Mouse (Mus musculus) spleen, adult 18-20 months (tissue): ENCODE data around the gene 1700020N01Rik.

Source experiments
- DNase-seq, 2 experiments: peaks; one replicate each; pipeline ENCODE4 v3.0.0; 2022; ENCODE audit warnings: mixed read lengths in 2 of 2

Gene 1700020N01Rik

DNA sequence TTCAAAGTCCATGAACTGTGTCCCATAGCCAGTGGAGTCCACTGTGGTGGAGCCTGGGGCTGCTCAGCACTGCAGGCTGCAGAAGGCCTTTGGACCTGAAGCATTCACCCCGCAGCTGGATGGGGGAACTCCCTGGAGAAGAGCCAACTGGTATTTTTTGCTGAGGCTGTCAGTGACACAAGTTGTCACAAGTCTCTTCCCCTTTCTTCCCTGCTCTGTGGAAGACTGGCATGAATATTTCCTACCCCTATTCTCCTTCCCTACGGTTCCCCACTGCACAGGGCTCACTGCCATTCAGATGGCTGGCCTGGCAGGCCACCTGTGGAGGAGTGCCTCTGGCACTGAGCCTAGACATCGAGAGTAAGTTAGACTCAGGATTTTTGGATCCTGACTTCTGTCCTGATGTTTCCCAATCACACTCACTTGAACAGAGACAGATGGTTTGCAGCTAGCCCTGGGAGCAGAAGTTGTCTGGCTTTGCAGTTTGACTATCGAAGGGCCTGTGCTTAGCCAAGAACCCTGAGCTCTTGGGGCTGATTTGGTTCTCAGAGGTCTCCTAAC is 12.1 kb downstream of the 1700020N01Rik start:
- DNase-seq: no peak

DNA sequence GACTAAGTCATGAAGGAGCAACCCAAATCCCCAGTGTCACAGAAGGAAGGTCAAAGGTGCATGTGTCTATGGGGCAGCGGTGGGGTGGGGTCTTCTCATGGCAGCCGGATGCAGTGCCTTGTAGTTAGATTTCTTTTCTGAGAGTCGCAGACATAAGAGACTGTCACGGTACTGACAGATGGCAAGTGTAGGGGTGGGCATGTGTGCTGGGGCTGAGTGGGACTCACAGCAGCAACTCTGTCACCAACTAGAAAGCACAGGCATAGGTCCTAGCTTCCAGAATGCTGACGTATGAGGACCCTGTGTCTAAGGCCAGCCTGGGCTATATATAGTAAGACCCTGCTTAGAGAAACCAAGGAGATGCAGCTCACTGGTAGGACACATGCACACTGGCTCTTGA is 12.7 kb downstream of the 1700020N01Rik start:
- no peak for DNase-seq

GRCm38 (mm10) chr10:21606931-21607330 is 14.0 kb downstream of the 1700020N01Rik start:
- no peak for DNase-seq

- no peak for DNase-seq
Measured at GRCm38 (mm10) chr10:21609583-21609982, 16.6 kb downstream of the 1700020N01Rik start.

DNA sequence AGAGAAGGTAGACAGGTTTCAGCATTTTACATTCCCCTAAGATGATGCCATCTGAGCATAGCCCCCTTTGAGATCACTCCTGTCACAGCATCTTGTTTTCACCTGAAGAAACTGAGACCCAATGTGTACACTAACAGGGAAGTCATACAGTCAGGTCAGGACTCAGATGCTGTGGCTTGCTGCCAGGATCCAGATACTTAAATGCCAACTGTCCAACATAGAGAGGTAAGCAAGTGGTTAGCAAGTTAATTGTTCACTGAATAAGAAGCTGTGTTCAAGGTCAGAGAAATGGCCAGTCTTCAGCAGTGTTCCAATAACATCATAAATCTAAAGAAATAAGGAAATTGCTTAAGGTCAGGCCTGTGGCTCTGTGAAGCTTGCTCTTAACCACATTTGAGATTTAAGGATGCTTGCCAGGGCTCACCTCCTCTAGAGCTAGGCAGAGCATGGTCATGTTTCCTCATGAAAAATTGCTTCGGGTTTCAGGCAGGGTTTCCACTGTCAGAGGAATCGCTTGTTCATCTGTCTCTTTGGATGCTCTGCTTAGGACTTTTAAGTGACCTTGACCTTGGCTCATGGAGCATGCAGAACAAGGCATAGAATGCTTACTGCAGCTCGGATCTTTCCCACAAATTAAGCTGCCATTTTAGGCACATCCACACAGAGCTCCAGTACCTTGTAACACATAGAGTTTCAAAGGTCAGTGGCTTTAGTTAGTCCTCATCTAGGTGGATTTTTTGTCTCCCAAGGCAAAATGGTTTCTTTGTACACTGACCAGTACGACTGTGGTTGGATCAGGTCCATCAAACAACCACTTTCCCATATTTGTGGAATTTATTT is 20.3 kb downstream of the 1700020N01Rik start:
- DNase-seq: no peak

DNA sequence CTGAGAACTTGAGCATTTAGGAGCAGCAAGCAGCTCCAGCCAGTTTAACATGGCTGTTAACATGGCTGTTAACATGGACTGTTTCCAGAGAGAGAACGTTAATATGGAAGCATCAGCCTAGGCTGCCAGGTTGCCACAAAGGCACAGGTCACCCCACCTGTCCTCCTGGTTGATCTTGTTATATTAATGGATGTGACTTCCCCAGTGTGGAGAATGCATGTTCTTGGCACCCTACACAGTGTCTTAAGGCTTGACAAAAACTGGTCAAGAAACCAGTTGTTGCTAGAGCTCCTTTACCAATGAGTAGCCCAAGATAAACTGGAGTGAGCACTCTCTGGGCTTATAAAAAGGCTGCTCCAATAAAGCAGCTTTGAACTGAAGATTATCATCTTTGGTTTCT is 21.6 kb downstream of the 1700020N01Rik start:
- no peak for DNase-seq

DNA sequence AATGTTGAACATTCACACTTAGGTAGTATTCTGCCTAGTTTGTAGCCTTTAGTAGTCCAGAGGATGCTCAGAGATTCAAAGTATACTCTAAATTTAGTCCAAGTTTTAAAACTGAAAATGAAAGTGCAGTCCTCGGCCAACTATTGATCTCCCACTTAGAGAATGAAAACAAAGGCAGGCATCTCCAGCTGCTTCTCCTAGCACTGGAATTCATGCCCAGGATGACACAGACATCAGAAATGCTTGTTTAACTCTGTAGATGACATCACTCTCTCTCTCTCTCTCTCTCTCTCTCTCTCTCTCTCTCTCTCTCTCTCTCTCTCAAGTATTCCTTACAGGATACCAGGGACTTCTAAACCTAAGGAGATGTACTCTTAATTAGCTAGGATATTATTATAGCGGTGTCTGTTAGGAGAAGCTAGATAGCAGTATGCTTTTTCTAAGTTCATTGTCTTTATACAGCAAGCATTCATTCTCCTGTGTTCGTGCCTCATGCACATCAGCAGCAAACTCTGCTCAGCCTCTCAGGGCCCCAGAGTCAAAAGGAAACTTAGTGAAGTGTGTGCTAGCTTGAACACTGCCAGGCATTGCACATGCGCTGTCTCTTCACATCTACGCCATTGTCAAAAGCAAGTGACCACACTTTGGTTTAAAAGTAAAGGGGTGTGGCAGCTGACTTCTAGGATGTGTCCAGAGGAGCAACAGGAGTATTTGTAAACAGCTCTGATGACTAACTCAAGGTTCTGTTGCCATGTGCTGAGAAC is 26.0 kb downstream of the 1700020N01Rik start:
- DNase-seq: no peak

GRCm38 (mm10) chr10:21622065-21622464 is 29.1 kb downstream of the 1700020N01Rik start:
- no peak for DNase-seq

GRCm38 (mm10) chr10:21628555-21628954 is 35.6 kb downstream of the 1700020N01Rik start:
- DNase-seq: no peak

GRCm38 (mm10) chr10:21629031-21629740 is 36.2 kb downstream of the 1700020N01Rik start:
- DNase-seq: no peak

- no peak for DNase-seq
Measured at GRCm38 (mm10) chr10:21631481-21631880, 38.5 kb downstream of the 1700020N01Rik start.

DNA sequence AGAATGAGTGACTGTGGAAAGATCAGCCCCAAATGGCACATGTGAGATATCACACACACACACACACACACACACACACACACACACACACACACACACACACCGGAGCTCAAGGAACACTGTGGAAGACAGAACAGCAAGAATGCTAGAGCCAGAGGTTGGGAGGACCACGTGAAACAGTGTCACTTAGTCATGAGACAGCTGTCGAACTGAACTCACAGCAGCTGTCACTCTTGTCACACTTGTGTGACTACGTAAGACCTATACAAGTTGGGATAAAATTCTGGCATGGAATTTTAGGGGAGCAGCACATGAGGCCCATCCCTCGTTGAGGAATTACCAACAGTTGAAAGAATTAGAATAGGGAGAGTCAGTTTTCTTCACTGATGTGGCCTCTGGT is 39.7 kb downstream of the 1700020N01Rik start:
- DNase-seq: no peak

DNA sequence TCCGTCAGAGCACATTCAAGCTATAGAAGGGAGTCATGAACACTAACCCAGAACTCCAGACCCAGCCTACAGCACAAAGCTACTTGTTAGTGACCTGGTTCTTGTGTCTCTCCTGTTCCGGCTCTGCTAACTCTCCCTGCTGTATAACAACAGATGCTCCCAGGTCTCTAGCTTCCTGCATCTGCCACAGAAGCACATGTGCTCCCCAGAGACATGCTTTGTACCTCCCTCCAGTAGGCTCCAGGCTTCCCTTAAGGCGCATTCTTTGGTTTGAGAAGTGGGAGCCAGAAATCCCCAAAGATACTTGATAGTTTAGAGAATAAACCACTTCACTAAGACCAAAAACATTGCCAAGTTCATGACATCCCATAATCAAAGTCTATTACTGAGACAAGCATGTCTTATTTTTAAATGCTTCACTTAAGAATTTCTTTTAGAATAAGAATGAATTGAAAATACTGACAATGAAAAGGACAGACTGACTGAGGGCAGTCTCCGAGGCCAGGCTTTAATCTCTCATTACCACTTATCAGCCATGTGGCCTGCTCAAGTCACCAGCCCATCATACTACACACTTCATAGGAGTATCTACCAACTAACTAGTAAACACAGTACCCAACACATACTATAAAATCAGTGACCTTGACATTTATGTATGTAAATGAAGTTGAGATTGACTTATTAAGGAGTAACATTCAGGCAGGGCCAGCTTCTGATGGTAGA is 43.2 kb downstream of the 1700020N01Rik start:
- DNase-seq: no peak

GRCm38 (mm10) chr10:21636711-21637081 is 43.8 kb downstream of the 1700020N01Rik start:
- DNase-seq: no peak

- no peak for DNase-seq
Measured at GRCm38 (mm10) chr10:21651388-21651787, 58.4 kb downstream of the 1700020N01Rik start.

DNA sequence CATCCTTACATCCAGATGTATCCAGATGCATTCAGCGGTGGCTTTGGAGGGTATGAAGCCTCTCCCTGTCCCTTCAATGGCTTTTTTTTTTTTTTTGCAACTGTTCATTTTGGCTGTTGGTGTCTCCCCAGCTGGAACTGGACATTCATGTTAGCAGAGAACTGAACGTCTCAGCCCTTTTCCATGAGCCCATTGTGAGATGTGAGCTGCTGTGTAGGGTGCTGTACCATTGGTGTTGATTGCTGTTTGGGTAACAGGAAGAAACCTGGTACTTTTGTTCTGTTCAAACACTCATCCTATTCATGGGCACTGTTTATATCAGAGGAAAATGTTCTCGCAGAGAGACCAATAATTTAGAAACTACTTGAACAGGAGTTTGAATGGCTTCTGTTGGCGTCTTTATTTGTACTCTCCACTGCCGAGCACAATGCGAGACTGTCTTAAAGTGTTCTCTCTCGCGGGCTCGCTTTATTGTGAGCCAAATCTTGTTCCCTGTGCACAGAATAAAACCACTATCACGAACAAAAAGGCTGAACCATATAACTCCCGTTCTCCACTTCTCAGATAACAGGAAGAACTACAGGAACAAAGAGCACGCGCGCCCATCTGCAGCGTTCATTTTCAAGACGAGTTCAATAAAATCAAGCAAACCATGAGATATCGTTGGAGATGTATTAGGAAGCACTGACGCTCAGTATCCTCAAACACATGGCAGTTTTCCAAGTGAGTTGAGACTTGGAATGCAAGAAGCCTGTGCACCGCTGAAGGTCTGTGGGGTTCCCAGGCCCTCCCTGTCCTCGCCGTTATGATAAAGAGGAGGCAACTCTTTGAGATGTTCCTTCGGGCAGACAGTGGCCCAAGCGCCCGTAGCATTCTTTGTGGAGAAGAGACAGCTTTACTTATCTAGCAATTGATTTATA is 59.7 kb downstream of the 1700020N01Rik start:
- no peak for DNase-seq

DNA sequence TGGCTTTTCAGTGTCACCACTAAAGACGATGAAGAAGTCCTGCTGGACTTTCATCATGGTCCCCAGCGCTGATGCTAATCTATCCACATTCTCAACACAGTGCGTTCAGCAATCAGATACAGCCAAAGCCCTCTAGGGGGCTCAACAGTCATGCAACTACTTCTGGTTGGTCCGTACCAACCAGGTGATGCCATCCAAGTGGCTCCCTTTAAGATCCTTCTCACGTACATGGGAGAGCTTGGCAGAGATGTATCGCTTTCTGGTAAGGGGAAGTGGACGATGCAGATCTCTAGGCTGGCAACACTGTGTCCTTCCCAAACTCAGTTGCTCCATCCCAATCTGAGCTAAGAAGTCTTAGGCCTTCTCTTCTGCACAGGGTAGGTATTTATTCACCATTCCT is 60.5 kb downstream of the 1700020N01Rik start:
- DNase-seq: no peak

DNA sequence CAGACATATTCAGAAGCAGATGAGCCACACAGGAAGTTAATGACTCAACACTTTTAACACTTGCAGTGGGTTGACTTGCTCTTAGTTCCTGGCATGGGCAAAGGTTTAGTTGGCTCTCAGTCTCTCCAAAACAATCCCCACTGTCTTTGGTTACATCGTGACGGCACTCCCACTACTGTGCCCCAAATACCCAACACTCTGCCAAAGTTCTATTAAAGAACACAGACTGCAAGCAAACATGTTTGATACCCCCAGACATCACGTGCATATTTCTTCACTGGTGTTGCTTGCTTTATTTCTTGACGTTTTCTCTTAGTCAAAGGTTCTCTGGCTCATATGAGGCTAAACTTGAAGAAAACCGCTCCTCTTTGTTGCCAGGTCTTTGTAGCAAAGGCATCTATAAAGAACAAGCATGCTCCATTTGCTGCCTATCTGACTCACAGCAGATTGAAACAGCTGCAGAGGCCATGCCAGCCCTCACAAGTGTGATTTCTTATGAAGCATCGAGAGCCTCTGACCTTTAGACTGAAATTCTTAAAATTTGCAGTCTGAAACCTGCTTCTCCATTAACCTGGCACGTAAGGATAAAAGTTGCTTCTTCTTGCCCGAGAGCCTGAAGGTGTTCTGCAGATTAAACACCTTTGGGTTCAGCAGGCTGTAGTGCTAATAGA is 66.8 kb downstream of the 1700020N01Rik start:
- no peak for DNase-seq

- no peak for DNase-seq
Measured at GRCm38 (mm10) chr10:21668976-21669375, 76.0 kb downstream of the 1700020N01Rik start.

GRCm38 (mm10) chr10:21669750-21670161 is 76.8 kb downstream of the 1700020N01Rik start:
- DNase-seq: no peak

DNA sequence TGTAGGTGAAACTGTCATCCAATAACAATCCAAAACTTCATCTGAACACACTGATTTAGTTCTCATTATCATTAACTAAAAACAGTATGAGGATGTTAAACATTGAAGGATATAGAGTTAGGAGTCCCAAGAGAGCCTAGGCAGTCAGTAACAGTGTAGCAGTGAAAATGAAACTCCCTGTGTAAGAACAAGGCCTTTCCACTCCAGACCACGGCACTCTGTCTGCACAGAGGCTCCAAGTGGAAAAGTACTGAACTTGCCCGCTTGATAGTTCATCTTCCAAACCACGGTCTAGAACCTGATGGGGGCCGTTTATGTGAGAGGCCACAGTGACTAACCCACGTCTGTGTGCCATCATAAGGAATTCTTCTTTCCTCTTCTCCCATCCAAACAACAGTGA is 77.2 kb downstream of the 1700020N01Rik start:
- DNase-seq: no peak
